Mouse (Mus musculus) retina, embryonic 14.5 days (tissue): Measurements from ENCODE around the gene Polr3h.
A peak's percentile ranks its signal among the peaks of the same experiment; 100 is the strongest.
"Not testable (repeated sequence)": the region's sequence is repeated elsewhere in the genome, so short reads cannot be mapped to it uniquely, and the experiment has no call there.

Source experiments
- DNase-seq: peaks from one replicate; pipeline ENCODE4 v3.0.0-alpha.2; 2015; ENCODE audit warnings: low spot score

Polr3h gene

DNA sequence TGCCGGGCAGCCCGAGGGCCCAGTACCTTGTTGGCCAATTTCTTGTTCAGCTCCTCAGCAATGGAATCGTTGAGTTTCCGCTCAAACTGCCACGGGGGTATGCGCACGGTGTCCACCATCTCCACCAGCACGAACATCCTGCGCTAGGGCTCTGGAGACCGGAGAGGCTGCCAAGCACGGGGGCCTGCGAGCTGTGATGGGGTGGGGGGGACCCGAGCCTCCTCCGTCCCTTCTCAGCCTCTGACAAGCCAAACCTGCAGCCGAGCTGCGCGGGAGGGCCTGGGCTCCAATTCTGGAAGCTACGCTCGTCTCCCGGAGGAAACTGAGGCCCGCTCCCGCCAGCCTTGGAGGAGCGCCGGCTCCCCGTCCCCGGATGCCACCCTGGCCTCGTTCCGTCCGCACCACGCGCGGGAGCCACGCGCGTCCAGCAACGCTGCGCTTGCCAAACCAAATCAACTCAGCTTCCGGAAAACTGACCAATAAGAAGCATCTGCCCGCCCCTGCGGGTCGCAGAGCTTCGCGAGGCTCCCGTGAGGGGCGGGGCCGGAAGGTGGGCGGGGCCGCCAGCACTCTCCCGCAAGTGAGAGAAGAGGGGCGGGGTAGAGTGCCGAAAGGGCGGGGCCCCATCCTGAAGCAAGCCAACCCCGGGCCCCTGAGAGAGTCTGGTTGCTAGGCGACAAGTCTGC, at the start of gene Polr3h:
Gene Polr3h, minus strand, starts transcription at position 481 of the 686 bp plus-strand sequence.
- DNase-seq = peak; percentile 98

DNA sequence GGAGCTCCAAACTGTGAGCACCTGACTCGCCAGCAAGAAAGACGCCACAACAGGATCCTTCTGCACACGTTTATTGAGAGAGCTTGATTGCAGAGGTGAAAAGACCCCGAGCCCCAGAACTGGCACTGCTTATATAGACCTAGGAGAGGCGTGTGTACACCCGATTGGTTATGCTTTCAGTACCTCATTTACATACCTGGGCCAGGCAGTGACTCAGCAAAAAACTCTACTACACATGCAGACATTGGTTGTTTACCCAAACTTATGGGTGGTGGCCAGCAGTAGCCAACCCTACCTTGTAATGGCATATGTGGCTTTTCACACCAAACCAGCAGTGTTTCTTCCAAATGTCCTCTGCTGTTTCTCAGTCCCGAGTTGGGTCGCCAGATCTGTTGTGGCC, 49.1 kb upstream of the Polr3h start:
- DNase-seq = not testable (repeated sequence)

DNA sequence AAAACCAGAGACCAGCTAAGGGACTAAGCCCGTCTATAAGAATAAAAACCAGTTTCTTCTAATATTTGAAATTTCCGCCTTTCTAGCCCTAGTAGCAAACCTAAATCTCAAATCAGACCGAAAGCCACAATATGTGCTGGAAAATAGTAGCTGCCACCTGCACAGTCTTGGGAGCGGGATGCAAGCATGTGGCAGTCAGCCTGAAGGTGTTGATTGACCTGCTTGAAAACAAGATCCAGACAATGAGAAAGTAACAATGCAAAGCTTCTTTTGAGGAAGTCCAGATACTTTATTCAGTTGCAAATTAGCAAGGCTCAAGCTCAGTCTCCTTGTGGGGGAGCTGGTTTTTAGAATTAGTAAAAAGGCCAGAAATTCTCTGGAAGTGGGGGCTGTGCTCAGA, 44.5 kb upstream of the Polr3h start:
- DNase-seq = not testable (repeated sequence)

DNA sequence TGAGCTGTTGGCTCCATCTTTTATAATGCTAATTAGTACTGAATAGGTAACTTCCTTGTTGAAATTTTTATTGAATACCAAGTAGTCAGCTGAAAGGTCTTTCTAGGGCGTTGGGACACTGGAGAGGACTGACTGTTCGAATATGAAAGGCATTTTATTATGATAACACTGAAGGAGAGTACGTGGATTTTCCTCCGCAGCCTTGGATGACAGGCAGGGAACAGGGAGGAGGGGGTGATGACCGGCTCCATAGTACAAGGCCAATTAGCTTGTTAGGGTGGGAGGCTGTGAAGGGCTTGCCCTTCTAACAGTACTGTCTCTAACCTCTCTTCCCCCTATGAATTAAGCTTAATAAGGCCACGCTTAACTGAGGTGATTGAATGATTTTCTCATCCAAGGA, 43.6 kb upstream of the Polr3h start:
- not testable (repeated sequence) for DNase-seq

GRCm38 (mm10) chr15:81969173-81969572, 43.1 kb upstream of the Polr3h start:
- DNase-seq = no peak

GRCm38 (mm10) chr15:81968447-81968846, 42.4 kb upstream of the Polr3h start:
- no peak for DNase-seq

DNA sequence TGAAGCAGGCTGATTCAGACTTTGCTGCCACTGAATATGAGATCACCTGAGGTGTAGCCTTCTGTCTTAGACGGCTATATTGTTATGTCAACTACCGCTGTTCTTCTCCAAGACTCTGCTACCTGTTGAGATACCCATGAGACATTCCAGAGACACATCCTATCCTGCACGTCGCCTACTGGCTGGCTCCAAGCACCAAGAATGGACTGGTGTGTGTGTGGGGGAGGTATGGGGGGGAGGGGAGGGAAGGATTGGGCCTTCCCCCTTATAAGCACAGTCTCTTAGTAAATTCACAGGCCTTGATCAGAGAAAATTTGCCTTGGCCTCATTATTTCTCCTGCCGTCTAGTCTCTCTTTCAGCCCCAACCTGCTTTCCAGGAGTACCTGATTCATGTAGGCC, 41.8 kb upstream of the Polr3h start:
- no peak for DNase-seq

GRCm38 (mm10) chr15:81966062-81966829, 40.2 kb upstream of the Polr3h start:
- no peak for DNase-seq

- DNase-seq = no peak
These were observed 39.0 kb upstream of the Polr3h start for GRCm38 (mm10) chr15:81964980-81965545.

- DNase-seq = no peak
These were observed 38.2 kb upstream of the Polr3h start for GRCm38 (mm10) chr15:81964262-81964661.

GRCm38 (mm10) chr15:81961078-81961451, 35.0 kb upstream of the Polr3h start:
- DNase-seq = no peak

DNA sequence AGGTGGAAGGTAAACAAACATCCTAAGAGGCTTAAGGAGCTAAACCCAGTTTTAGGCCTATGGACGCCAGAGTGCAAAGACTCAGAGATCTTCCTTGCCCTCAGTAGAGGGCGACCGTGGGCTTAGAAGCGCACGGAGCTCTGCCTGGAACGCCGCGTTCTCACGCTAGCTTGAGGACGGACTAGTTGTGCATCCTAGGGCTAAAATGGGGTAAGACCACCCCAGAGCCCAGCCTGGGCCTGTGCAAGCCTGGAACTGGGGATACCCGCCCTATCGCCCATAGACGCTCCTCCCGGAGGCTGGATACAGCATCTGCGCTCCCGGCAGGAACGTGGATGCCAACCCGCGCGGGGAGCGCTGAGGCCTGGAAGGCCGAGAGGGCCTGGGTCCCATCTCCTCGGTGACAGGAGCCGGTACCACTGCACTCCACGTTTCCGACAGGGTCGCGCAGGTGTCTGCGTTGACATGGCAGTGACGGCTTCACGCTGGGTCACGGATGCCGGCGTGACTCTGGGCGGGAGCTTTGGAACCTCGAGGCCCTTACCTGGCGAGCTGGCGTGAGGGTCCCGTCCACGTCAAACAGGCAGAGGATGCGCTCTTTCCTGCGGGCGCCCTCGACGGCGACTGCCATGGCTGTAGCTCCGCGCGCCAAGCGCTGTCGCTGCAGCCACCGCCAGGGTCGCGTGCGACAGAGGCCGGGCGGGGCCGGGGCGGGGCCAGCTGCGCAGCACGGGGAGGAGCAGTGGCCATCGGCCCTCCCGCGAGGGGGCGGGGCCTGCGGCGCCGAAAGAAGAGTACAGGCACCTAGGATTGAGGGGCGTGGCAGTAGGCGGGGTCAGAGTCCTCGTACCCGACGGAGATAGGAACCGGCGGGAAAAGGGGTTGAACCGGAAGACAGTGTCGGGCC, 34.4 kb upstream of the Polr3h start, which contains the start of gene Pmm1:
Gene Pmm1, minus strand, starts transcription at position 760 of the 907 bp plus-strand sequence.
- DNase-seq = peak; percentile 100

- DNase-seq = no peak
These were observed 32.9 kb upstream of the Polr3h start for GRCm38 (mm10) chr15:81958906-81959305.

GRCm38 (mm10) chr15:81957598-81957997, 31.6 kb upstream of the Polr3h start:
- DNase-seq = no peak

DNA sequence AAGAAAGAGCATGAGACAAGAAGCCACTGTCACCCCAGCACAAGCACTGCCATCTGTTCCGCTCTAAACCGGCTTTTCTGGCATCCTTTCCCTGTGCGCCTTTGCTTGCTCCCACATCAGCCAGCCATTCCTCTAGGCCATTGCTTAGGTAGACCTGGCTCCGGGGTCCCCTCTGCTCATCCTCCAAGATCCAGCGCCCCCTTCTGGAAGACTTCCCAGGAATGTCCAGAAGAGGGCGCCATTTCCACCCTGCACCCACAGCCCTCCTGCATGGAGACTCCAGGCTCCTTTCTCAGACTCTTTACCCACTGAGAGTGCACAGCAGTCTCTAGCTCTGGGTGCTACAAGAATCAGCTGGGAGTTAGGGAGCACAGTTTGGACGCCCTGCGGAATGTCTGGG, 30.4 kb upstream of the Polr3h start:
- peak; percentile 78 for DNase-seq

- no peak for DNase-seq
These were observed 29.4 kb upstream of the Polr3h start for GRCm38 (mm10) chr15:81955414-81955813.

DNA sequence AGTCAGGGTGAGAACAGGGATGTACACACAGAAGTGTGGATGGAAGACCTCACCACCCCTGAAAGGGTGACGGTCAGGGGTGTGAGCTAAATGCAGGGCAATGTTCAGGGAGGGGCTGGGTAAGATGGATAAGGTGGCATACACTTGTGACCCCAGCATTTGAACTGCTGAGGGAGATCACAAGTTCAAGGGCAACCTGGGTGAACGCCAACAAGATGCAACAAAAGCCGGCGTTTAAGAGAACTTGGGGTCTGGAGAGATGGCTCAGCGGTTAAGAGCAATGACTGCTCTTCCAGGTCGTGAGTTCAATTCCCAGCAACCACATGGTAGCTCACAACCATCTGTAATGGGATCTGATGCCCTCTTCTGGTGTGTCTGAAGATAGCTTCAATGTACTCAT, 28.7 kb upstream of the Polr3h start:
- no peak for DNase-seq

DNA sequence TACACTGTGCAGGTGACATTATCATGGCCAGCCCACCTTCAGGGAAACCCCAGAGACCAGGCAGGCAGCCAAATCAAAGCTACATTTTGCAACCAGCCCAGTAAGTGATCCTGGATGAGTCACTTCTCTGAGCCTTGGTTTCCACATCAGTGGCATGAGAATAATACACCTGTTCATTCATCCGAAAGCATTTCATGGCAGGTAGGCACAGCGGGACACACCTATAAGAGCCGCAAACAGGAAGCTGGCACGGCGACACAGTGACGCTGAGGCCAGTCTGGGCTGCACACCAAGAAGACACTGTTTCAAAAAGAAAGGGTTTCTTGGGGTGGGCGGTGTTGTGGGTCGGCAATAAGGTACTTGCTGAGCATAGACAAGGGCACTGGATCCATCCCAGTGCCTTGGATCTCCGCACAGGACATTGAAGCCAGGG, 28.1 kb upstream of the Polr3h start:
- DNase-seq = no peak

GRCm38 (mm10) chr15:81952310-81952709, 26.3 kb upstream of the Polr3h start:
- DNase-seq = no peak

DNA sequence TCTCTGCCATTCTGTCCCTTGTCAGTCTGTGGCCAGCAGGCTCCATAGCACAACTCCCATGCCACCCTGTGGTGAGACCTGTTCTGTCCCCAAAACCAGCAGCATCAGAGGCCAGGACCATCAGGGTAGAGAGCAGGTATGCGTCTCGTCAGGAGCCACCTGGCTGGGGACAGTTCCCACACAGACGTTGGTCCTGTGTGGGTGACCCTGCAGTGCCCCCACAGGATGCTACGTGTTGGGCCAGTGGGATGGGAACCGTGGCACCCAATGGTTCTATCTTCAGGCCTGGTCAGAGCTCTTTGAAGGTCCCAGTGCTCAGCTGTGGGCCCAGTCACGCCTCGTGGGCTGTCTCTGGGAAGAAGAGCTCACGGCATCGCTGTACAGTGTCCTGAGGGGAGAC, 25.1 kb upstream of the Polr3h start:
- no peak for DNase-seq

GRCm38 (mm10) chr15:81950716-81951115, 24.7 kb upstream of the Polr3h start:
- no peak for DNase-seq
